Mouse (Mus musculus) stomach, postnatal 0 days (tissue): ENCODE measurements at regions not wholly inside any gene's neighbourhood (a gene's known extent, or its start where the extent isn't known, plus 50 kb on each side); places are given as distances from the start of the nearest gene placed in this dataset.

Experiments
- ATAC-seq: fragments of 200-750 bp; cut with Nextera tagmentation; 2 replicates; pipeline ENCODE4 v1.8.0; 2017; ENCODE audit not compliant: low FRiP score, low TSS enrichment
- DNase-seq: peaks from one replicate; pipeline ENCODE4 v3.0.0-alpha.2; 2016; ENCODE audit warnings: low spot score
- H3K27ac ChIP-seq: fragments of 300-500 bp; sonication (generic); replicated peaks from 2 replicates; pipeline ENCODE4 v1.5.1; 2014; ENCODE audit warnings: mild to moderate bottlenecking, control low read depth
- H3K27me3 ChIP-seq: fragments of 300-500 bp; sonication (generic); 2 replicates; pipeline ENCODE4 v1.6.1; 2014; ENCODE audit warnings: low read length; ENCODE audit not compliant: control insufficient read depth, insufficient read depth
- H3K36me3 ChIP-seq: fragments of 300-500 bp; sonication (generic); 2 replicates; pipeline ENCODE4 v1.6.1; 2014; ENCODE audit warnings: low read length, mixed read lengths; ENCODE audit not compliant: control insufficient read depth, insufficient read depth
- H3K4me1 ChIP-seq: fragments of 300-500 bp; sonication (generic); replicated peaks from 2 replicates; pipeline ENCODE4 v1.6.1; 2014; ENCODE audit warnings: antibody characterized with exemption; ENCODE audit not compliant: control insufficient read depth, insufficient read depth
- H3K4me2 ChIP-seq: fragments of 300-500 bp; sonication (generic); replicated peaks from 2 replicates; pipeline ENCODE4 v1.6.1; 2014; ENCODE audit warnings: low read depth, mild to moderate bottlenecking, control low read depth, moderate library complexity
- H3K4me3 ChIP-seq: fragments of 300-500 bp; sonication (generic); 2 replicates; pipeline ENCODE4 v1.5.1; 2014; ENCODE audit warnings: low read depth, low read length, control low read depth
- H3K9ac ChIP-seq: fragments of 300-500 bp; sonication (generic); 2 replicates; pipeline ENCODE4 v1.6.1; 2014; ENCODE audit warnings: mild to moderate bottlenecking, low read length, control low read depth, mixed read lengths
- H3K9me3 ChIP-seq: fragments of 300-500 bp; sonication (generic); 2 replicates; pipeline ENCODE4 v1.6.1; 2016; ENCODE audit warnings: low read length; ENCODE audit not compliant: control insufficient read depth
- CTCF ChIP-seq: IDR thresholded peaks from 2 replicates; pipeline ENCODE4 v1.5.1; 2016; ENCODE audit warnings: antibody characterized with exemption, low read depth, mild to moderate bottlenecking, moderate library complexity
- EP300 ChIP-seq: optimal IDR thresholded peaks from 2 replicates; pipeline ENCODE3; 2016; ENCODE audit warnings: antibody characterized with exemption
- WGBS: fragments of 180-500 bp; shearing (Covaris S2); extraction: QIAGEN DNeasy Blood & Tissue Kit; methylation state at CpG from one replicate; pipeline ENCODE4 v1.1.7; 2014; 5-methylcytosine and 5-hydroxymethylcytosine counted together

GRCm38 (mm10) chr5:74121861-74122630, 53.8 kb upstream of the Usp46 start:
- 0 out of 2 replicates have a peak, but pooled peaks have one; percentile 25 for ATAC-seq
- no peak for DNase-seq
- Histone ChIP-seq H3K27ac (no peak overlapping the region), H3K27me3 (no peaks in the 10 kb centered on the region), H3K4me1 (peaks cover 3% of the 10 kb centered on the region; the same call in 1 of the 2 replicates), H3K4me3 (no peak overlapping the region), H3K36me3 (no peaks in the 10 kb centered on the region), H3K4me2 (no peak overlapping the region), H3K9ac (no peak overlapping the region), H3K9me3 (no peaks in the 10 kb centered on the region)
- TF ChIP-seq CTCF, result no peak
- TF ChIP-seq EP300, result no peak
- WGBS, result 44% methylated on average over 9 of the region's 9 CpGs

- H3K9ac ChIP-seq, result no peak overlapping the region
- 65% methylated on average over 32 of the region's 32 CpGs for WGBS
Measured at GRCm38 (mm10) chr5:74126015-74126896, 58.0 kb upstream of the Usp46 start.

GRCm38 (mm10) chr5:74127518-74127917, 59.3 kb upstream of the Usp46 start:
- ATAC-seq (no peak), DNase-seq (no peak)
- TF ChIP-seq EP300, result no peak
- peak; percentile 52 for TF ChIP-seq CTCF
- 66% methylated on average over 6 of the region's 6 CpGs for WGBS
- Histone ChIP-seq H3K27me3 (no peaks in the 10 kb centered on the region), H3K36me3 (no peaks in the 10 kb centered on the region), H3K9ac (no peak overlapping the region), H3K4me1 (no peaks in the 10 kb centered on the region), H3K27ac (no peak overlapping the region), H3K4me3 (no peak overlapping the region), H3K4me2 (no peak overlapping the region), H3K9me3 (no peaks in the 10 kb centered on the region)

More at GRCm38 (mm10) chr5:74126015-74126896, 58.0 kb upstream of the Usp46 start:
- peak; percentile 82 for DNase-seq
- Histone ChIP-seq H3K9me3 (no peaks in the 10 kb centered on the region), H3K4me3 (peak overlapping the region; percentile 22; the same call in 1 of the 2 replicates), H3K27ac (0 out of 2 replicates have a peak overlapping the region, but pooled peaks have one; percentile 8), H3K4me1 (peaks cover 3% of the 10 kb centered on the region; the same call in 1 of the 2 replicates), H3K4me2 (peak overlapping the region; percentile 40), H3K27me3 (no peaks in the 10 kb centered on the region), H3K36me3 (no peaks in the 10 kb centered on the region)
- ATAC-seq, result peak; percentile 92
- TF ChIP-seq EP300 (no peak), CTCF (no peak)

- Histone ChIP-seq H3K4me3 (no peak overlapping the region), H3K9me3 (no peaks in the 10 kb centered on the region), H3K9ac (no peak overlapping the region), H3K4me2 (no peak overlapping the region), H3K27ac (no peak overlapping the region), H3K36me3 (no peaks in the 10 kb centered on the region), H3K27me3 (no peaks in the 10 kb centered on the region), H3K4me1 (no peaks in the 10 kb centered on the region)
- ATAC-seq (no peak), DNase-seq (no peak)
- no peak for TF ChIP-seq EP300
- TF ChIP-seq CTCF, result no peak
Measured at GRCm38 (mm10) chr5:74129636-74130035, 61.4 kb upstream of the Usp46 start.

GRCm38 (mm10) chr5:74132671-74133070, 62.4 kb upstream of the Rasl11b start:
- TF ChIP-seq CTCF, result no peak
- TF ChIP-seq EP300, result no peak
- H3K27ac ChIP-seq, result no peak overlapping the region
- H3K9me3 ChIP-seq, result no peaks in the 10 kb centered on the region
- ATAC-seq (no peak), DNase-seq (no peak)
- no peak overlapping the region for H3K4me3 ChIP-seq
- no peaks in the 10 kb centered on the region for H3K27me3 ChIP-seq
- 34% methylated on average over 8 of the region's 8 CpGs for WGBS
- no peaks in the 10 kb centered on the region for H3K4me1 ChIP-seq
- no peak overlapping the region for H3K9ac ChIP-seq
- H3K4me2 ChIP-seq, result no peak overlapping the region
- no peaks in the 10 kb centered on the region for H3K36me3 ChIP-seq
